Mouse (Mus musculus): Measurements from ENCODE around the gene Hipk4. TPM values are rescaled to one million over a fixed set of nuclear protein-coding genes. Genes with fewer than 3 reads are reported as not detected.
A peak's percentile ranks its signal among the peaks of the same experiment; 100 is the strongest.

Gene Hipk4
- polyA plus RNA-seq, 1 experiment from 2014 or later: 0.63 TPM

DNA sequence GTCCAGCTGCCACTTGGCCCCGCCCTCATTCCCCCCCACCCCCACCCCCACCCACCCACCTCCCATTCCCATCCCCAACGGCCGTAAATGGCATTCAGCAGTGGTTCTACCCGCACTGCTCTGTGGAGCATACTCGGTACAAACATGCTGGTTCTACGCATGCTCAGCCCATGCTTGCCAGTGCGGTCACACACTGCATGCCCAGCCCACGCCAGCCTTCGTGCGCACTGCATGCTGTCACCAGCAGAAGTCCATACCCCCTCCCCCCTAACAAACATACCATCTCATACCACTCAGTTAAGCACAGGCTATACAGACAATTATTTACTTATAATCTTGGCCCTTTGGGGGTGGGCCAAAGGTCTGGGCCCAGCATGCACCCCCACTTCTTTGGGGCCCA lies 8.6 kb downstream of the Hipk4 start:
- H3K4me3 ChIP-seq: no peak overlapping the region
- 94% methylated on average over 10 of the region's 10 CpGs for WGBS
- no peak for DNase-seq (ENCODE audit: extremely low spot score, low spot score)
- H3K36me3 ChIP-seq (replicated peaks): peaks cover 59% of the 10 kb centered on the region
- no peaks in the 10 kb centered on the region for H3K27me3 ChIP-seq (ENCODE audit: poor library complexity, severe bottlenecking)
- H3K9me3 ChIP-seq: no peaks in the 10 kb centered on the region
- no peaks in the 10 kb centered on the region for H3K4me1 ChIP-seq
- no peak overlapping the region for H3K27ac ChIP-seq

DNA sequence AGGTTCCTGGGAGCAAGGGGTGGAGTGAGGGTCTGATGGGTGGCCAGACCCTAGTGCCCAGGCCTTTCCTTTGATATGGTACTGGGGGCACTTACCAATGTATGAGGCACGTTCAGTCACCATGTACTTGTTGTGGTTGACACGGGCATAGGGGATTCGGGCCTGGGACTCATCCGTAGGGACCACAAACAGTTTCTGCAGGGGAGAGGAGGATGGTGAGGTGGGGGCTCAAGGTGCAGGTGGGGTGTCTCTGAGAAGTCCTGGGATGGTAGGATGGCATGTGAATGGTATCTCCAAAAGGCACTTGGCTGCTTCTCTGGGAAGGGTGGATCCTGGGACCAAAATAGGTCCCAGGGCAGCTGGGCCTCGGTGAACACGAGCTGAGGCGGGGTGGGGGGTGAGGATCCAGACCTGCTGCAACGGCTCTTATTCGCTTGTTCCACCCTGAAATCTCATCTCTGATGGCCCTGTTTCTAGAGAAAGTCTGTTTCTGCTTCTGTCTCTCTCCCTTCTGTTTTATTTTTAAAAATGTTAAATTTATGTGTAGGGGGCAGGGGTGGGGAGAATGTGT lies 9.5 kb downstream of the Hipk4 start:
- no peaks in the 10 kb centered on the region for H3K4me1 ChIP-seq
- H3K27me3 ChIP-seq (ENCODE audit: poor library complexity, severe bottlenecking): no peaks in the 10 kb centered on the region
- no peaks in the 10 kb centered on the region for H3K9me3 ChIP-seq
- 94% methylated on average over 9 of the region's 9 CpGs for WGBS
- no peak overlapping the region for H3K27ac ChIP-seq
- no peak overlapping the region for H3K4me3 ChIP-seq
- no peak for DNase-seq (ENCODE audit: extremely low spot score, low spot score)
- peaks cover 65% of the 10 kb centered on the region for H3K36me3 ChIP-seq (replicated peaks)

DNA sequence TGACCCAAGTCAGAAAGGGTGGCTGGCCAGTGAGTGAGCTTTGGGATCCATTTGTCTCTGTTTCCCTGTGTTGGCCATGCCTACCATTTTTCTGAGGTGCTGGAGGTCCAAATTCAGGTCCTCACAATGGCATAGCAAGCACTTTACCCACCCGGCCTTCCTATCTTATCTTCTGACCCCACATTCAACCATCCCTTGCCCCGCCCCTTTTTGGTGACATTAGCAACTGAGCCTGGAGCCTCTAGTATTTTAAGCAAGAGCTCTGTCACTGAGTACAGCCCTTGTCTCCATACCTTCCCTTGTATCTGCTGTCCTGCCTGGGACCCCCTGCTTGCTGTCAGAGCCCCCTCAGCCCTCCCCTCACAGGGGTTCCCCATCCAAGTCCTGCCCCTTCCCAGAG lies 12.3 kb downstream of the Hipk4 start:
- no peak overlapping the region for H3K4me3 ChIP-seq
- no peak for DNase-seq (ENCODE audit: extremely low spot score, low spot score)
- peaks cover 61% of the 10 kb centered on the region for H3K36me3 ChIP-seq (replicated peaks)
- WGBS: 93% methylated on average over 2 of the region's 2 CpGs
- no peaks in the 10 kb centered on the region for H3K4me1 ChIP-seq
- no peaks in the 10 kb centered on the region for H3K9me3 ChIP-seq
- H3K27ac ChIP-seq: 0 out of 2 replicates have a peak overlapping the region, but pooled peaks have one; percentile 40
- H3K27me3 ChIP-seq (ENCODE audit: poor library complexity, severe bottlenecking): no peaks in the 10 kb centered on the region

DNA sequence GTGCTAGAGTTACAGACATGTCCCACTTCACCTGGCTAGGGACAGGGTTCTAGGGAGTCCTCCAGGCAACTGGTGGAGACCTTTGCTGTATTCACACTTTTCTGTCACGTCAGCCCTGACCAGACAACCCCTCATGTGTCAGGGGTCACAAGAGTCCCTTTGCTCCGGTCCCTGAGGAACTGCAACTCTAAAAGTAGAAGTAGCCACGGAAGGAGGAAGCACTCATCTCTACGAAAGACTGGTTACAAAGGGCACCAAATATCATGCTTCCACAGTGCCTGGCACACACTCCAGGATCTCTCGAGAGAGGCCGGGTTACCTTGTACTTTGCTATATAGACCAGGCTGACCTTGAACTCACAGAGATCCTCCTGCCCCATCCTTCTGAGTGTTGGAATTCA lies 13.6 kb downstream of the Hipk4 start:
- Histone ChIP-seq H3K4me3 (no peak overlapping the region), H3K36me3 (replicated peaks) (peaks cover 57% of the 10 kb centered on the region)
- WGBS: 92% methylated on average over 6 of the region's 6 CpGs

DNA sequence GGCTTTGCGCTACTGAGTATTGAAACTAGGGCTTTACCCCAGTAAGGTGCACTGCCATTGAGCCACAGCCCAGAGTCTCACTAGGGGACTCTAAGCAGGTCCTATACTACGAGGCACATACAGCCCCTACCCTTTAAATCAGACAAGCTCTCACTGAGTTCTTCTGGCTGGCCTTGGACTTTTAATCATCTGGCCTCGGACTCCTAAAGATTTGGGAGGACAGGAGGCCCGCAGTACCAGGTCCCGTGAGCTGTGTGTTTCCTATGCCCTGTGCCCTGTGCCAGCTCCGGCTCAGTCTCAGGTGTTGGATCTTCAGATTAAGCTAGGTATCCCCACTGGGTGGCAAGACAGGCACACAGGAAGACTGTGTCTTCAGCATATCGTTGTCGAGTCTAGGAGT lies 14.9 kb downstream of the Hipk4 start:
- Histone ChIP-seq H3K27ac (no peak overlapping the region), H3K4me3 (no peak overlapping the region), H3K9me3 (no peaks in the 10 kb centered on the region), H3K4me1 (peaks cover 18% of the 10 kb centered on the region), H3K27me3 (ENCODE audit: poor library complexity, severe bottlenecking) (no peaks in the 10 kb centered on the region; the same call in 1 of the 2 replicates), H3K36me3 (replicated peaks) (peaks cover 44% of the 10 kb centered on the region)
- 92% methylated on average over 8 of the region's 8 CpGs for WGBS
- DNase-seq (ENCODE audit: extremely low spot score, low spot score): no peak

More for the DNA sequence above, 13.6 kb downstream of the Hipk4 start:
- no peak for DNase-seq (ENCODE audit: extremely low spot score, low spot score)
- Histone ChIP-seq H3K9me3 (no peaks in the 10 kb centered on the region), H3K4me1 (peaks cover 4% of the 10 kb centered on the region), H3K27me3 (ENCODE audit: poor library complexity, severe bottlenecking) (no peaks in the 10 kb centered on the region; the same call in 1 of the 2 replicates), H3K27ac (no peak overlapping the region)

DNA sequence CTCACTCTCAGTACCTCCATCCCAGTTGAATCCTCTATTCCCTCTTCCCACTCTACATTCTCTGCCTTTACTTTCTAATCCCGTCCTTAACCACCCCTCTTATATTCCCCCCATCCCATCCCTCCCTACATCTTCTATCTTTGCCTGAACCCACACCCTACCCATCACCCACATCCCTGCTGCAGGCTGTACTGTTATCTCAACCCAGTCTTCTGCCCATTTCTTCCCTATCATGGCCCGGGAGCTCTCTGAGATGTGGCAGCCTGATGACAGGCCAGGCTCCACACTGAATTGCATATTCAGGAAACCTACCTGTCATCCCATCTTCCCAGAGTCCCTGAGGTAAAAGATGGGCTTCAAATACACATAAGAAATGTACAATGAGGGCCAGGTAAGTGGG lies 15.7 kb downstream of the Hipk4 start:
- Histone ChIP-seq H3K36me3 (replicated peaks) (peaks cover 36% of the 10 kb centered on the region), H3K9me3 (no peaks in the 10 kb centered on the region), H3K4me3 (no peak overlapping the region), H3K27ac (no peak overlapping the region), H3K27me3 (ENCODE audit: poor library complexity, severe bottlenecking) (no peaks in the 10 kb centered on the region; the same call in 1 of the 2 replicates), H3K4me1 (peaks cover 20% of the 10 kb centered on the region)
- 77% methylated on average over 2 of the region's 2 CpGs for WGBS
- no peak for DNase-seq (ENCODE audit: extremely low spot score, low spot score)

DNA sequence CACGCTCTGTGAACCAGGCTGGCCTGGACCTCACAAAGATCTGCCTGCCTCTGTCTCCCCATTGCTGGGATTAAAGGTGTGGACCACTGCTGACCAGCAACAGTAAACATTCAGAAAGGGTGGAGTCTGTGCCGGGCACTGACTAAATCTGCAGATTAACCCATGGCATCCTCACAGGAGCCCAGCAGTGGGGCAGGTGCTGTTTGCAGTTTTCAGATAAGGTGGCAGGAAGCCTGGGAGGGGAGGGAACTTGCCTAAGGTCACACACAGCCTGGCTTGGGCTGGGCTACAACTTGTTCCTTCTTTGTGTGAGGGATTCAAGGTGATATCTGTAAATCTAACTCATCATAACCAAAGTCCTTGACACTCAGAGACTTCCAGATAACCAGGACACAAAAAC lies 17.5 kb downstream of the Hipk4 start:
- Histone ChIP-seq H3K9me3 (no peaks in the 10 kb centered on the region), H3K4me1 (peaks cover 20% of the 10 kb centered on the region), H3K27ac (no peak overlapping the region), H3K4me3 (no peak overlapping the region), H3K36me3 (replicated peaks) (peaks cover 23% of the 10 kb centered on the region), H3K27me3 (ENCODE audit: poor library complexity, severe bottlenecking) (no peaks in the 10 kb centered on the region; the same call in 1 of the 2 replicates)
- no peak for DNase-seq (ENCODE audit: extremely low spot score, low spot score)
- 77% methylated on average over 2 of the region's 2 CpGs for WGBS

DNA sequence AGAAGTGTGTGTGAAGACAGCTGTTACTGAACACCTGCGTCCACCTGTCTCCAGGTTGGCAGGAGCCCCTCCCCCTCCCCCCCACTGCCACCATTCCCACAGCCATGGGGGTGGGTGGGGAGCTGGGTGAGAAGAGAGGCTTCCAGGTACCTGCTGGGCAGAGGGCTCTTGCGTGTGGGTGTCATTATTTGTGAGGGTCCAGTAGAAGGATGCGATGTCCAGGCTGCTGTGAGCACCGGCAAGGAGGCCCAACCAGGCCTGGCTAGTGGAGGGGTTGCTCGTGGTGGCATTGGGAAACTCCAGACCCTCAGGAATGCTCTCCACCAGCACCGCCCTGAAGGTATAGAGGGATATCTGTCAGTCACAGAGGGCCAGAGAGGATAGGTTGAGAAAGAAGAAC lies 17.9 kb downstream of the Hipk4 start:
- no peak for DNase-seq (ENCODE audit: extremely low spot score, low spot score)
- peaks cover 20% of the 10 kb centered on the region for H3K4me1 ChIP-seq
- no peak overlapping the region for H3K4me3 ChIP-seq
- H3K36me3 ChIP-seq (replicated peaks): peaks cover 19% of the 10 kb centered on the region
- no peaks in the 10 kb centered on the region for H3K9me3 ChIP-seq
- WGBS: 84% methylated on average over 6 of the region's 6 CpGs
- no peak overlapping the region for H3K27ac ChIP-seq
- H3K27me3 ChIP-seq (ENCODE audit: poor library complexity, severe bottlenecking): no peaks in the 10 kb centered on the region; the same call in 1 of the 2 replicates

DNA sequence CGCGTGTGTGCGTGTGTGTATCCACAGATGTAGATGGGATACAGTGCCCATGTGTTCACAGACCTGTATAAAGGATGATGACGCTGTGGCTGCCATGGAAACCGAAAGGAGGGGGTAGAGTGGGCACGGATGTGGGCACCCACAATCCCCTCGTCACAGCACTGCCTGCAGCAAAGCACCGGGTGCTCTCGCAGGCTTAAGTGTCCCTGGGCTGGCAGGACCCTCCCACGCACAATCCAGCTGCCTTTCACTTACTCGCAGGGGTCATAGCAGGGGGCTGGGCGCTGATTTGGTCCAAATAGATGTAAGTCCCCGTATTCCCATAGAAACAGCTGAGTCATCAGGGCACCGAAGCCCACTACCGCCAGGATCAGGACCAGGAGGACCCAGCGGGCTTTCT lies 18.4 kb downstream of the Hipk4 start:
- no peak overlapping the region for H3K27ac ChIP-seq
- no peaks in the 10 kb centered on the region; the same call in 1 of the 2 replicates for H3K27me3 ChIP-seq (ENCODE audit: poor library complexity, severe bottlenecking)
- H3K9me3 ChIP-seq: no peaks in the 10 kb centered on the region
- H3K4me1 ChIP-seq: peaks cover 20% of the 10 kb centered on the region
- H3K36me3 ChIP-seq (replicated peaks): peaks cover 14% of the 10 kb centered on the region
- H3K4me3 ChIP-seq: peak overlapping the region; percentile 56; the same call in 1 of the 2 replicates
- 85% methylated on average over 16 of the region's 16 CpGs for WGBS
- DNase-seq (ENCODE audit: extremely low spot score, low spot score): no peak

DNA sequence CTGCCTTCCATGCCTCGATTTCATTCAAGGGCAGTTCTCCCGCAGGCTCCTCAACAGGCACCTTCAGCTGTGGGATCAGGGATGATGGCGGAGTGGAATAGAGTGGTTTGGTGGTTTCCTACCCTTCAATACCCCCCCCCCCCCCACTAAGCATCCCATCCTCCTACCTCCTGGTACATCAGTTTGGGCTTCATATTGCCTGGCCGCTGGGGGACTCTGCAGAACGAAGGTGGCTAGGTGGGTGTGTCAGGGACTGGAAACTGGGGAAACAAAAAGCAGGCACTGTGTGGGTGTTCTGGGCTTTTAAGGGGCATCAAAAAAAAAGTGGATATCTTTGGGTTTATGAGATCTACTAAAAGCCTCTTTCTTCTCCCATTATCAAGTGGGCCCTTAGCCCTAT lies 18.9 kb downstream of the Hipk4 start:
- DNase-seq (ENCODE audit: extremely low spot score, low spot score): no peak
- Histone ChIP-seq H3K9me3 (no peaks in the 10 kb centered on the region), H3K27me3 (ENCODE audit: poor library complexity, severe bottlenecking) (no peaks in the 10 kb centered on the region; the same call in 1 of the 2 replicates), H3K36me3 (replicated peaks) (peaks cover 11% of the 10 kb centered on the region; the same call in 1 of the 2 replicates), H3K4me3 (peak overlapping the region; percentile 56), H3K4me1 (peaks cover 20% of the 10 kb centered on the region), H3K27ac (no peak overlapping the region)
- 61% methylated on average over 5 of the region's 5 CpGs for WGBS

DNA sequence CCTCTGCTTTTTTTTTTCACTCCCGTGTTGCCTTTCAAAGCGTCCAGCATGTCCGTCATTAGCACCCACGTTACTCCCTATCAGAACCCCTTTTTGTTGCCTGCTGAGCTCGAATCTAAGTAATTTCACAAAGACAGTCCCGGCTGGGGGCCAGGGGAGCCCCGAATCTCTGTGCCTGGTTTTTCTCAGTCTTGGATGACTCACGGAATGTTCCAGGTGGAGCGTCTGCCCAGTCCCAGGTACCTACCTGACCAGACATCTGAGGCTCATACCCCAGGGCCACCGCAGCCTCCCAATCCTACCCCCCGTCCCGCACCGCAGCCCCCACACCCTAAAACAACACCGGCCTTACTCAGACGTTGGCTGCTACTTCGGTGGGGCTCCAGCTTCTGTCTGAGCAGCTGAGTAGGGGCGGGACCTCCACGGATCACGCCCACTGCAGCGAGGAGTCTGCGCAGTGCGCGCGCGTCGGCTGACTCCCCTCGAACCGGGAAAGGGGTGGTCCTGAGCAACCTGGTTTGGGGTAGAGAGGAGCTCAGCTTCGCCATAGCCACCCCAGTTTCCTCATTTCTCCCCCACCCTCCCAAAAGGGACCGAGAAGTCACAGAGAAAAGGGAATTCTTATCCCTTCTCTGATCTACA lies 19.4 kb downstream of the Hipk4 start:
- Histone ChIP-seq H3K9me3 (no peaks in the 10 kb centered on the region), H3K27ac (peak overlapping the region; percentile 71), H3K36me3 (replicated peaks) (peaks cover 6% of the 10 kb centered on the region; the same call in 1 of the 2 replicates), H3K27me3 (ENCODE audit: poor library complexity, severe bottlenecking) (no peaks in the 10 kb centered on the region; the same call in 1 of the 2 replicates), H3K4me3 (peak overlapping the region; percentile 56), H3K4me1 (peaks cover 20% of the 10 kb centered on the region)
- WGBS: 5% methylated on average over 30 of the region's 30 CpGs
- DNase-seq (ENCODE audit: extremely low spot score, low spot score): peak; percentile 77

DNA sequence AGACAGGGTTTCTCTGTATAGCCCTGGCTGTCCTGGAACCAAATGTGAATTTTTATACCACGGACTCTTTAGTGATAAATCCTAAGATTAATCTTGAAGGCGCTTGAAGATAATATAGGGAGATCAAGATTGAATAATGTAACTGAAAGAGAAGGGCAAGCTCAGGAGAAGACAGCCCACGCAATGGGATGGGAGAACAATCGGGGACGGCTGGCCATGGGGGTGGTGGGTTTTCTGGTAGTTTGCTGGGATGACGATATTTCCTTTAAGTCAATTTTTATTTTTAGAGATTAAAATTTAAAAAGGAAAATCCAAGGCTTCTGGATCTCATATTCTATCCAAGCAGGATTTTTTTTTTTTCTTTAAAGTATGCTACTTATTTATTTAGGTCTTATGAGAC lies 20.0 kb downstream of the Hipk4 start:
- no peaks in the 10 kb centered on the region for H3K9me3 ChIP-seq
- no peak for DNase-seq (ENCODE audit: extremely low spot score, low spot score)
- 0 out of 2 replicates have a peak, but pooled peaks cover 6% of the 10 kb centered on the region for H3K36me3 ChIP-seq (replicated peaks)
- 59% methylated on average over 6 of the region's 6 CpGs for WGBS
- no peaks in the 10 kb centered on the region; the same call in 1 of the 2 replicates for H3K27me3 ChIP-seq (ENCODE audit: poor library complexity, severe bottlenecking)
- H3K4me3 ChIP-seq: peak overlapping the region; percentile 56
- H3K4me1 ChIP-seq: peaks cover 20% of the 10 kb centered on the region
- H3K27ac ChIP-seq: peak overlapping the region; percentile 71

DNA sequence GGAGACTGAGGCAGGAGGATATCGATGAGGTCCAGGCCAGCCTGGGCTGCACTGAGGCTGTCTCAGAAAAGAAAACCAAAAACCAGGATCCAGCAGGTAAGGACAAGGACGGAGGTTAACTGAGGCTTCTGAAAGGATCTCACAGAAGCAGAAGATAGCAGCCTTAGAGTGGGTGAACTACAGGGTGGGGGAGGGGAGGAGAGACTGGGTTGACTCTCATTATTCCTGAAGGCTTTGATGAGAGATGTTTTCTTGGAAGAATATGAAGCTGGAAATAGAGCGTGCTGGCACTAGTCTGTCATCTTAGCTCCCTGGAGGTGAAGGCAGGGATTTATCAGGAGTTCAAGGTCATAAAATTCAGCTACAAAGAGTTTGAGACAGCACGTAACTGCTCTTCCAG lies 20.8 kb downstream of the Hipk4 start:
- H3K4me1 ChIP-seq: peaks cover 20% of the 10 kb centered on the region
- no peak overlapping the region for H3K27ac ChIP-seq
- H3K36me3 ChIP-seq (replicated peaks): 0 out of 2 replicates have a peak, but pooled peaks cover 6% of the 10 kb centered on the region
- H3K27me3 ChIP-seq (ENCODE audit: poor library complexity, severe bottlenecking): no peaks in the 10 kb centered on the region; the same call in 1 of the 2 replicates
- no peak overlapping the region for H3K4me3 ChIP-seq
- no peaks in the 10 kb centered on the region for H3K9me3 ChIP-seq
- 87% methylated on average over 4 of the region's 4 CpGs for WGBS
- DNase-seq (ENCODE audit: extremely low spot score, low spot score): no peak

All from forebrain, embryonic 10.5 days (tissue).